Mouse (Mus musculus) intestine, embryonic 16.5 days (tissue): ENCODE measurements around the gene Mad1l1. TPM values are rescaled to one million over a fixed set of nuclear protein-coding genes. Genes with fewer than 3 reads are reported as not detected.

Experiments used
- ATAC-seq: fragments of 200-750 bp; cut with Nextera tagmentation; 2 replicates; pipeline ENCODE4 v1.8.0; 2017; ENCODE audit warnings: moderate TSS enrichment, moderate library complexity
- H3K27ac ChIP-seq: fragments of 300-500 bp; sonication (generic); 2 replicates; pipeline ENCODE4 v1.5.1; 2014; ENCODE audit warnings: mild to moderate bottlenecking, low read length
- H3K27me3 ChIP-seq: fragments of 300-500 bp; sonication (generic); replicated peaks from 2 replicates; pipeline ENCODE4 v1.6.1; 2014; ENCODE audit warnings: low read length, control low read depth, mixed read lengths; ENCODE audit not compliant: control insufficient read depth, insufficient read depth
- H3K36me3 ChIP-seq: fragments of 300-500 bp; sonication (generic); 2 replicates; pipeline ENCODE4 v1.6.1; 2014; ENCODE audit warnings: low read length, control low read depth; ENCODE audit not compliant: control insufficient read depth, insufficient read depth
- H3K4me1 ChIP-seq: fragments of 300-500 bp; sonication (generic); 2 replicates; pipeline ENCODE4 v1.6.1; 2014; ENCODE audit warnings: low read length, control low read depth, mixed read lengths; ENCODE audit not compliant: control insufficient read depth, insufficient read depth
- H3K4me2 ChIP-seq: fragments of 300-500 bp; sonication (generic); 2 replicates; pipeline ENCODE4 v1.6.1; 2014; ENCODE audit warnings: low read depth, low read length, control low read depth
- H3K4me3 ChIP-seq: fragments of 300-500 bp; sonication (generic); 2 replicates; pipeline ENCODE4 v1.5.1; 2014; ENCODE audit warnings: mild to moderate bottlenecking, low read length
- H3K9ac ChIP-seq: fragments of 300-500 bp; sonication (generic); 2 replicates; pipeline ENCODE4 v1.6.1; 2014; ENCODE audit warnings: low read depth, low read length
- H3K9me3 ChIP-seq: fragments of 300-500 bp; sonication (generic); 2 replicates; pipeline ENCODE4 v1.6.1; 2016; ENCODE audit warnings: low read length, control low read depth; ENCODE audit not compliant: control insufficient read depth
- WGBS: fragments of 180-500 bp; shearing (Covaris S2); extraction: QIAGEN DNeasy Blood & Tissue Kit; methylation state at CpG from one replicate; pipeline ENCODE4 v1.1.7; 2014; 5-methylcytosine and 5-hydroxymethylcytosine counted together
- polyA plus RNA-seq: library from polyadenylated mRNA; unstranded; fragments of >200 nt; fragmentation: Nextera tagmentation; extraction: Ambion mirVana; gene quantifications from 2 replicates; pipeline ENCODE4 v1.2.1, GENCODE M21; 2015

The Mad1l1 gene
- polyA plus RNA-seq, 1 experiment from 2014 or later = 34.1 TPM

DNA sequence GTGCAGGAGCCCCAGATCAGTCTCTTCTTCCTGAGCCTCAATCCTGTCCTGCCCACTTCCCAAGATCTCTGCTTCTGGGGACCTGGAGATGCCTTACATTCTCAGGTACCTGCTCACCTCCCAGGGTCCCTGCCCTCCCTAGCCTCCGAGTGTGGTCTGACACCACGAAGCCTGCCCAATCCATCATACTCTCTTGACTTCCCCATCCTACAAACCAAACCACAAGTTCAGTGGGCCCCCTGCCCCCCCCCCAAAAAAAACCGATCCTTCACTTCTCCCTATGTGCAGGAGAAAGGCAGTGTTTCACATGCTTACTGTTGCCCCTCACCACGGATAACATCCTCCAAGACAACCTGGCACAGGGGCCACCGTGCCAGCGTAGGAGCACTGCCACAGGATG lies 90.5 kb downstream of the Mad1l1 start:
- Histone ChIP-seq H3K27me3 (no peaks in the 10 kb centered on the region), H3K9ac (no peak overlapping the region), H3K4me3 (no peak overlapping the region), H3K9me3 (no peaks in the 10 kb centered on the region), H3K4me1 (no peaks in the 10 kb centered on the region), H3K4me2 (no peak overlapping the region), H3K36me3 (no peaks in the 10 kb centered on the region), H3K27ac (no peak overlapping the region)
- ATAC-seq = no peak
- 95% methylated on average over 6 of the region's 6 CpGs for WGBS

DNA sequence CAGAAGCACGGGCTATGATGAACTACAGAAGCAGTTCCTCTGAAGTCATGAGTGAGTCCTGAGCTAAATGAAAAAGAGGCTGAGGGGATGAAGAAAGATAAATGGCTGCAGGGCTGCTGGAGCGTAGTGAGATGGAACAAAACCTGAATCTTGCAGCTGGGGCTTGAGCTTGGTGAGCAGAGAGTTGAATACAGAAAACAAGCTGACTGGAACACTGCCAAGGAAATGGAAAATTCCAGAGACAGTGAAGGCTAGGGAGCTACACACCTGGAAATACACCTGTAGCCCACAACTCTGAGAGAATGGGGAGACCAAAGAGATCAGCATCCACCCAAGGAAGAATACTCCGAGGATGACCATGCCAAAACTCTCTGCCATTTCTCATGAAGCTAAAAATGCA lies 93.0 kb downstream of the Mad1l1 start:
- WGBS = 82% methylated on average over 3 of the region's 3 CpGs
- ATAC-seq = no peak
- H3K4me3 ChIP-seq = no peak overlapping the region
- no peak overlapping the region for H3K27ac ChIP-seq
- no peaks in the 10 kb centered on the region for H3K9me3 ChIP-seq
- H3K36me3 ChIP-seq = no peaks in the 10 kb centered on the region
- no peaks in the 10 kb centered on the region for H3K27me3 ChIP-seq
- no peaks in the 10 kb centered on the region for H3K4me1 ChIP-seq
- no peak overlapping the region for H3K9ac ChIP-seq
- no peak overlapping the region for H3K4me2 ChIP-seq

DNA sequence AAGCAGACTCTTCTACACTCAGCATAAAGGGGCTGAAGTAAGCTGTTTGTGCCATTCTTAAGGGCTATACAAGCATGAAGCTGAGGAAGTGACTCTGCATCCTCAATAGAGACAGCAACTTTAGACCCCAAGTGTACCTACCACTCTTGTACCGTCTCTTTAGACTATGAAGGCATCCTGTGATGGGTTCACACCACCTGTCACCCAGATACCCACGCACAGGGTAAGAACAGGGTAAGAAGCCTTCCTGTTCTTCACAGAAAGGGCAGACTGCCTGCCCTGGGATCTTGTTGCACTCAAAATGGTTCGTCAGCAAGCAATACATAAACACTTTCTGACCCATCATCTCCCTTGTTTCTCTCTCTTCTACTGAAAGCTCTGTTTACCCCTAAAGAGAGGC lies 94.5 kb downstream of the Mad1l1 start:
- Histone ChIP-seq H3K4me2 (no peak overlapping the region), H3K4me1 (no peaks in the 10 kb centered on the region), H3K9me3 (no peaks in the 10 kb centered on the region), H3K27ac (no peak overlapping the region), H3K27me3 (no peaks in the 10 kb centered on the region), H3K36me3 (no peaks in the 10 kb centered on the region), H3K9ac (no peak overlapping the region), H3K4me3 (no peak overlapping the region)
- WGBS = 76% methylated on average over 3 of the region's 3 CpGs
- ATAC-seq = no peak

DNA sequence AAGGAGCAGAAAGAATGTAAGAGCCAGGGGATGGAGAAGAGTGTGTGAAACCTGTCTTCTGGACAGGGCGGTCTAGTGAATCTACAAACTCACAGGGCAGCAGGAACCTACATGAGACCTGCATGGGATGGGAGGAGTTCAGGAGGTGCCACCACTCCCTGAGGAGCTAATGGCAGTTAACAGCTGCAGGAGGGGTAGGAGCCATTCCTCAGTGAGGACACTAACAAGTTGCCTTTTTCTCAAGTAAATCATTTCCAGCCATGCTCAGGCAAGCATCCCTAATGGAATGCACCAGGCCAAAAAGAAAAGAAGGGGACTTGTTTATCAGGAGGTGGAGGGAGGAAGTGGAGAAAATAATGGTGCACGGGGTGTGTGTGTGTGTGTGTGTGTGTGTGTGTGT lies 95.5 kb downstream of the Mad1l1 start:
- H3K4me3 ChIP-seq = no peak overlapping the region
- 70% methylated on average over 2 of the region's 2 CpGs for WGBS
- no peak overlapping the region for H3K9ac ChIP-seq
- H3K4me1 ChIP-seq = no peaks in the 10 kb centered on the region
- ATAC-seq = no peak
- H3K9me3 ChIP-seq = no peaks in the 10 kb centered on the region
- H3K36me3 ChIP-seq = no peaks in the 10 kb centered on the region
- H3K4me2 ChIP-seq = no peak overlapping the region
- no peaks in the 10 kb centered on the region for H3K27me3 ChIP-seq
- H3K27ac ChIP-seq = no peak overlapping the region

DNA sequence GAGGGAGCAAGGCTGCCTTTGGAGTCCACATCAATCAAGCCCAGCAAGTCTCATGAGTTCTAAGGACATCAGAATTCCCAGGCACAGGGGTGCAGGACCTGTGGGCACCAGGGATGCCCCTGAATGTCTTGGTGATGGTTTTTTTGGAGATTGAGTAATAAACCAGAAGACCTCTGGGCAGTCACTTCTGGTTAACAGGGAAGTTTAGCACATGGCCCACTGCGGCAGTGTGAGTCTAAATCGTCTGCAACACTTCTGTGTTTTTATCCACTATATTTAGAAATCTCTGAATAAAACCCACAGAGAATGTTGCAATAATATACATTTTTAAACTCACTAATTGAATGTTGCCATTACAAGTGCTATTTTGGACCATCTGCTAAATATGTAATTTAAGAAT lies 96.2 kb downstream of the Mad1l1 start:
- H3K9me3 ChIP-seq = no peaks in the 10 kb centered on the region
- 86% methylated on average over 2 of the region's 2 CpGs for WGBS
- H3K4me2 ChIP-seq = no peak overlapping the region
- H3K27ac ChIP-seq = no peak overlapping the region
- no peak for ATAC-seq
- no peak overlapping the region for H3K4me3 ChIP-seq
- no peaks in the 10 kb centered on the region for H3K27me3 ChIP-seq
- no peak overlapping the region for H3K9ac ChIP-seq
- H3K4me1 ChIP-seq = no peaks in the 10 kb centered on the region
- H3K36me3 ChIP-seq = no peaks in the 10 kb centered on the region

GRCm38 (mm10) chr5:140223070-140224053 lies 98.0 kb downstream of the Mad1l1 start:
- no peaks in the 10 kb centered on the region for H3K9me3 ChIP-seq
- no peaks in the 10 kb centered on the region for H3K27me3 ChIP-seq
- no peaks in the 10 kb centered on the region for H3K4me1 ChIP-seq
- no peak overlapping the region for H3K27ac ChIP-seq
- H3K36me3 ChIP-seq = no peaks in the 10 kb centered on the region
- no peak overlapping the region for H3K4me3 ChIP-seq
- no peak for ATAC-seq
- 82% methylated on average over 20 of the region's 20 CpGs for WGBS
- H3K9ac ChIP-seq = no peak overlapping the region
- H3K4me2 ChIP-seq = no peak overlapping the region

DNA sequence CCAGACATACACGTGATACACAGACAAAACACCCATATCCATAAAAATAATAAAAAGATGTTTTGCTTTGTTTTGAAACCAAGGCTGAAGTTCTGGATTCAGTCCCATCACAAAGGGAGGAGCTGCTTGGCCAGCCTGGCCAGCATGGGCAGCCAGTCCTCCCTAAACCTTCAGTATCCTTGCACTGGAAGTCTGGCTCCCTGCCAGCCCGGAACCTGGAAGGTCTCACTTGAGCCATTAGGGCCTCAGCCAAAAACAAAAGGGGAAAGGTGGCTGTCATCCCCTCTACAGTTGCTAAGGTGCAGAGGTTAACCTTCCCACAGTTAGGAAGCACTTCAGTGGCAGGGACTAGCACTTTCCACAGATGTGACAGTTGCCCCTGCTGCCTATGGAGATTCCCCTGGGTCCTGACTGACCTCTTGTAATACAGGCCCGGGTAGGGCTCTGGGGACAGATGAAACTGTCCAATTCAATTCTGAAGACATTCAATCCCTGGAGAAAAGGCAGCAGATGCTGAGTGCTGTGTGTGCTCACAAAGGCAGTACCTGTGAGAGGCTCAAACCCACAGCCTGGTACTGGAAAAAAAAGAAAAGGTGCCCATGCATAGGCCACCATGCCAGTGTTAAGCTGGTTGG lies 100.2 kb downstream of the Mad1l1 start:
- H3K36me3 ChIP-seq = no peaks in the 10 kb centered on the region
- H3K27ac ChIP-seq = no peak overlapping the region
- H3K4me1 ChIP-seq = no peaks in the 10 kb centered on the region
- H3K4me3 ChIP-seq = no peak overlapping the region
- H3K9me3 ChIP-seq = no peaks in the 10 kb centered on the region
- no peak overlapping the region for H3K4me2 ChIP-seq
- 64% methylated on average over 3 of the region's 3 CpGs for WGBS
- no peak for ATAC-seq
- H3K27me3 ChIP-seq = no peaks in the 10 kb centered on the region
- H3K9ac ChIP-seq = no peak overlapping the region

GRCm38 (mm10) chr5:140219252-140219651 lies 102.1 kb downstream of the Mad1l1 start:
- no peaks in the 10 kb centered on the region for H3K27me3 ChIP-seq
- no peaks in the 10 kb centered on the region for H3K4me1 ChIP-seq
- H3K27ac ChIP-seq = no peak overlapping the region
- WGBS = 100% methylated on average over 1 of the region's 1 CpGs
- no peak overlapping the region for H3K4me3 ChIP-seq
- no peaks in the 10 kb centered on the region for H3K36me3 ChIP-seq
- H3K9me3 ChIP-seq = no peaks in the 10 kb centered on the region
- H3K4me2 ChIP-seq = no peak overlapping the region
- H3K9ac ChIP-seq = no peak overlapping the region
- ATAC-seq = no peak

DNA sequence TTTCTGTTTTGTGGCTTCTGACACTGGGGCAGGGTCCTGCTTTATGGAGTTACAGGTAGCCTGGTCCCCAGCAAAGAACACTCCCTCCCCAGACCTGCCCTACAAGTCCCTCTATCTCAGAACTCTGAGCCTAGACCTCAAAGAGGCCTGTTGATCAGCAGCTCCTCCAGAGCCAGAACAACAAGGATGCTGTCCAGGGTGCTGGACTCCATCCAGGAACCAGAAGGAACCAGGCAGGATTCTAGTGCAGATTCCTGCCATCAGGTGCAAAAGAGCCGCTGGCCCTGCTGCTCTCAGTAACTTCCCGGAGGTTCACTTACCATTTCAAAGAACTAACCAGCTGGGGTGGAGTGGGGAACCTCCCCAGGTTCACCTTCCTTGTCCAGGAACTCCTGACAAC lies 103.5 kb downstream of the Mad1l1 start:
- no peak overlapping the region for H3K4me2 ChIP-seq
- H3K36me3 ChIP-seq = no peaks in the 10 kb centered on the region
- no peaks in the 10 kb centered on the region for H3K27me3 ChIP-seq
- no peak overlapping the region for H3K9ac ChIP-seq
- no peaks in the 10 kb centered on the region for H3K9me3 ChIP-seq
- H3K4me1 ChIP-seq = no peaks in the 10 kb centered on the region
- H3K27ac ChIP-seq = no peak overlapping the region
- no peak for ATAC-seq
- H3K4me3 ChIP-seq = no peak overlapping the region
- 31% methylated on average over 2 of the region's 2 CpGs for WGBS
